Mouse (Mus musculus): Measurements from ENCODE around the gene Evpl. TPM values are rescaled to one million over a fixed set of nuclear protein-coding genes. Genes with fewer than 3 reads are reported as not detected.
A peak's percentile ranks its signal among the peaks of the same experiment; 100 is the strongest.

The Evpl gene
- polyA plus RNA-seq, 1 experiment from 2014 or later, result 0.28 TPM

GRCm38 (mm10) chr11:116219885-116220284 is 18.0 kb downstream of the Evpl start:
- Histone ChIP-seq H3K9ac (replicated peaks) (no peak overlapping the region), H3K4me3 (replicated peaks) (no peak overlapping the region), H3K27ac (no peak overlapping the region; the same call in 1 of the 2 replicates), H3K4me1 (replicated peaks) (peaks cover 28% of the 10 kb centered on the region), H3K36me3 (0 out of 2 replicates have a peak, but pooled peaks cover 4% of the 10 kb centered on the region), H3K4me2 (replicated peaks) (no peak overlapping the region), H3K9me3 (0 out of 2 replicates have a peak, but pooled peaks cover 9% of the 10 kb centered on the region), H3K27me3 (peaks cover 48% of the 10 kb centered on the region)
- WGBS, result 27% methylated on average over 4 of the region's 4 CpGs
- no peak for ATAC-seq

- WGBS, result 51% methylated on average over 7 of the region's 7 CpGs
- Histone ChIP-seq H3K4me3 (replicated peaks) (no peak overlapping the region), H3K9ac (replicated peaks) (no peak overlapping the region), H3K27ac (peak overlapping the region; percentile 74), H3K4me1 (replicated peaks) (peaks cover 28% of the 10 kb centered on the region), H3K36me3 (0 out of 2 replicates have a peak, but pooled peaks cover 5% of the 10 kb centered on the region), H3K9me3 (0 out of 2 replicates have a peak, but pooled peaks cover 9% of the 10 kb centered on the region), H3K27me3 (peaks cover 39% of the 10 kb centered on the region), H3K4me2 (replicated peaks) (no peak overlapping the region)
- ATAC-seq, result peak; percentile 73
Measured at GRCm38 (mm10) chr11:116218737-116219400, 19.0 kb downstream of the Evpl start.

GRCm38 (mm10) chr11:116218263-116218662 is 19.6 kb downstream of the Evpl start:
- H3K27me3 ChIP-seq, result peaks cover 33% of the 10 kb centered on the region
- peak overlapping the region; percentile 74 for H3K27ac ChIP-seq
- 0 out of 2 replicates have a peak, but pooled peaks cover 5% of the 10 kb centered on the region for H3K36me3 ChIP-seq
- peaks cover 28% of the 10 kb centered on the region for H3K4me1 ChIP-seq (replicated peaks)
- no peak for ATAC-seq
- H3K4me2 ChIP-seq (replicated peaks), result no peak overlapping the region
- H3K9ac ChIP-seq (replicated peaks), result no peak overlapping the region
- 89% methylated on average over 2 of the region's 2 CpGs for WGBS
- no peak overlapping the region for H3K4me3 ChIP-seq (replicated peaks)
- 0 out of 2 replicates have a peak, but pooled peaks cover 9% of the 10 kb centered on the region for H3K9me3 ChIP-seq

GRCm38 (mm10) chr11:116216549-116216948 is 21.3 kb downstream of the Evpl start:
- WGBS, result 89% methylated on average over 11 of the region's 11 CpGs
- no peak for ATAC-seq

GRCm38 (mm10) chr11:116215991-116216390 is 21.9 kb downstream of the Evpl start:
- WGBS, result 89% methylated on average over 6 of the region's 6 CpGs
- no peak overlapping the region for H3K4me2 ChIP-seq (replicated peaks)

More at GRCm38 (mm10) chr11:116216549-116216948, 21.3 kb downstream of the Evpl start:
- Histone ChIP-seq H3K27me3 (peaks cover 16% of the 10 kb centered on the region), H3K9ac (replicated peaks) (no peak overlapping the region), H3K4me3 (replicated peaks) (no peak overlapping the region), H3K4me1 (replicated peaks) (peaks cover 16% of the 10 kb centered on the region), H3K4me2 (replicated peaks) (no peak overlapping the region), H3K9me3 (0 out of 2 replicates have a peak, but pooled peaks cover 6% of the 10 kb centered on the region), H3K27ac (no peak overlapping the region), H3K36me3 (0 out of 2 replicates have a peak, but pooled peaks cover 7% of the 10 kb centered on the region)

GRCm38 (mm10) chr11:116215181-116215580 is 22.7 kb downstream of the Evpl start:
- H3K9me3 ChIP-seq, result no peaks in the 10 kb centered on the region
- peaks cover 16% of the 10 kb centered on the region for H3K4me1 ChIP-seq (replicated peaks)
- H3K36me3 ChIP-seq, result 0 out of 2 replicates have a peak, but pooled peaks cover 8% of the 10 kb centered on the region
- H3K4me3 ChIP-seq (replicated peaks), result no peak overlapping the region
- H3K27ac ChIP-seq, result no peak overlapping the region
- H3K9ac ChIP-seq (replicated peaks), result no peak overlapping the region
- peaks cover 2% of the 10 kb centered on the region; the same call in 1 of the 2 replicates for H3K27me3 ChIP-seq
- H3K4me2 ChIP-seq (replicated peaks), result no peak overlapping the region
- ATAC-seq, result no peak
- 82% methylated on average over 7 of the region's 7 CpGs for WGBS

More at GRCm38 (mm10) chr11:116215991-116216390, 21.9 kb downstream of the Evpl start:
- H3K36me3 ChIP-seq, result 0 out of 2 replicates have a peak, but pooled peaks cover 8% of the 10 kb centered on the region
- no peak for ATAC-seq
- H3K27me3 ChIP-seq, result peaks cover 10% of the 10 kb centered on the region
- peaks cover 16% of the 10 kb centered on the region for H3K4me1 ChIP-seq (replicated peaks)
- H3K4me3 ChIP-seq (replicated peaks), result no peak overlapping the region
- H3K27ac ChIP-seq, result no peak overlapping the region
- 0 out of 2 replicates have a peak, but pooled peaks cover under 1% of the 10 kb centered on the region for H3K9me3 ChIP-seq
- no peak overlapping the region for H3K9ac ChIP-seq (replicated peaks)

GRCm38 (mm10) chr11:116213877-116214510 is 23.9 kb downstream of the Evpl start:
- Histone ChIP-seq H3K36me3 (0 out of 2 replicates have a peak, but pooled peaks cover 12% of the 10 kb centered on the region), H3K4me1 (replicated peaks) (peaks cover 8% of the 10 kb centered on the region), H3K4me3 (replicated peaks) (no peak overlapping the region), H3K9ac (replicated peaks) (no peak overlapping the region), H3K27ac (no peak overlapping the region), H3K9me3 (no peaks in the 10 kb centered on the region), H3K4me2 (replicated peaks) (no peak overlapping the region), H3K27me3 (no peaks in the 10 kb centered on the region)
- 92% methylated on average over 13 of the region's 13 CpGs for WGBS
- ATAC-seq, result no peak

GRCm38 (mm10) chr11:116212847-116213246 is 25.0 kb downstream of the Evpl start:
- Histone ChIP-seq H3K4me2 (replicated peaks) (no peak overlapping the region), H3K36me3 (0 out of 2 replicates have a peak, but pooled peaks cover 14% of the 10 kb centered on the region), H3K4me1 (replicated peaks) (no peaks in the 10 kb centered on the region), H3K9ac (replicated peaks) (no peak overlapping the region), H3K4me3 (replicated peaks) (no peak overlapping the region), H3K27me3 (no peaks in the 10 kb centered on the region), H3K9me3 (no peaks in the 10 kb centered on the region), H3K27ac (no peak overlapping the region)
- no peak for ATAC-seq
- 93% methylated on average over 6 of the region's 6 CpGs for WGBS

- H3K4me1 ChIP-seq (replicated peaks), result no peaks in the 10 kb centered on the region
- peaks cover 32% of the 10 kb centered on the region for H3K36me3 ChIP-seq
- no peaks in the 10 kb centered on the region for H3K27me3 ChIP-seq
- 83% methylated on average over 5 of the region's 5 CpGs for WGBS
- no peak for ATAC-seq
- H3K9me3 ChIP-seq, result no peaks in the 10 kb centered on the region
- no peak overlapping the region for H3K4me2 ChIP-seq (replicated peaks)
- H3K4me3 ChIP-seq (replicated peaks), result no peak overlapping the region
- H3K27ac ChIP-seq, result no peak overlapping the region
- H3K9ac ChIP-seq (replicated peaks), result peak overlapping the region; percentile 25; the same call in 1 of the 2 replicates
Measured at GRCm38 (mm10) chr11:116210696-116211095, 27.2 kb downstream of the Evpl start.

GRCm38 (mm10) chr11:116209257-116209656 is 28.6 kb downstream of the Evpl start:
- Histone ChIP-seq H3K27ac (no peak overlapping the region), H3K4me2 (replicated peaks) (no peak overlapping the region), H3K4me1 (replicated peaks) (no peaks in the 10 kb centered on the region), H3K9me3 (no peaks in the 10 kb centered on the region), H3K36me3 (peaks cover 34% of the 10 kb centered on the region), H3K9ac (replicated peaks) (no peak overlapping the region), H3K27me3 (no peaks in the 10 kb centered on the region), H3K4me3 (replicated peaks) (no peak overlapping the region)
- no peak for ATAC-seq
- WGBS, result 85% methylated on average over 8 of the region's 8 CpGs

- peaks cover 34% of the 10 kb centered on the region for H3K36me3 ChIP-seq
- H3K4me3 ChIP-seq (replicated peaks), result no peak overlapping the region
- H3K4me1 ChIP-seq (replicated peaks), result no peaks in the 10 kb centered on the region
- no peak for ATAC-seq
- 92% methylated on average over 3 of the region's 3 CpGs for WGBS
- H3K27ac ChIP-seq, result no peak overlapping the region
- H3K9ac ChIP-seq (replicated peaks), result no peak overlapping the region
- no peaks in the 10 kb centered on the region for H3K27me3 ChIP-seq
- H3K9me3 ChIP-seq, result no peaks in the 10 kb centered on the region
- no peak overlapping the region for H3K4me2 ChIP-seq (replicated peaks)
Measured at GRCm38 (mm10) chr11:116208660-116209059, 29.2 kb downstream of the Evpl start.

GRCm38 (mm10) chr11:116206678-116207077 is 31.2 kb downstream of the Evpl start:
- no peak for ATAC-seq
- no peaks in the 10 kb centered on the region for H3K9me3 ChIP-seq
- WGBS, result 86% methylated on average over 4 of the region's 4 CpGs

More at GRCm38 (mm10) chr11:116206678-116207077, 31.2 kb downstream of the Evpl start:
- Histone ChIP-seq H3K36me3 (peaks cover 37% of the 10 kb centered on the region), H3K4me2 (replicated peaks) (no peak overlapping the region), H3K27me3 (no peaks in the 10 kb centered on the region), H3K4me1 (replicated peaks) (no peaks in the 10 kb centered on the region), H3K4me3 (replicated peaks) (no peak overlapping the region), H3K9ac (replicated peaks) (no peak overlapping the region), H3K27ac (no peak overlapping the region)
